Mouse (Mus musculus) cerebellum, postnatal 36 days (tissue): ENCODE measurements at regions not wholly inside any gene's neighbourhood (a gene's known extent, or its start where the extent isn't known, plus 50 kb on each side); places are given as distances from the start of the nearest gene placed in this dataset.
A peak's percentile ranks its signal among the peaks of the same experiment; 100 is the strongest.

ENCODE experiments used
- DNase-seq, 2 experiments: peaks; one replicate each; pipeline ENCODE4 v3.0.0; 2021 to 2022; ENCODE audit warnings: mixed read lengths in 2 of 2

- no peak for DNase-seq
Measured at GRCm38 (mm10) chr3:117520461-117520860, 54.2 kb upstream of the Plppr5 start.

DNA sequence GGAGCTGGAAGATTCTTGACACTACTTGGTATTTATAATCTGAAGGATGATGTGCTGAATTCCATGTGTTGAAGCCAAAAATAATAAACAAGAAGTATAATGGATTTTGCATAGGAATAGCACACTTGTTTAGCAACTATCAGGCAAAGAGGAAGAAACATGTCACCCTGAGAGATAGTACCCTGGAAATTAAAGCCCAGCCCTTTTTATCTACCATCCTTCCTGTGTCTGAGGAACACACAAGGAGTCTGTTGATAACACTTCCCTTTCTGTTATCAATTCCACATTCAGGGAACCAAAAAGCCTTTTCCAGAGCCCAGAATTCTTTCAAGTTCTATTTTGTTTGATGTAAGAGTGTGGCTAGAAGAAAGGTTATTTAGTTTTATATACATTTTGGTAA is 66.5 kb upstream of the Plppr5 start:
- DNase-seq, result no peak

- no peak for DNase-seq
Measured at GRCm38 (mm10) chr3:117506151-117506723, 68.4 kb upstream of the Plppr5 start.

DNA sequence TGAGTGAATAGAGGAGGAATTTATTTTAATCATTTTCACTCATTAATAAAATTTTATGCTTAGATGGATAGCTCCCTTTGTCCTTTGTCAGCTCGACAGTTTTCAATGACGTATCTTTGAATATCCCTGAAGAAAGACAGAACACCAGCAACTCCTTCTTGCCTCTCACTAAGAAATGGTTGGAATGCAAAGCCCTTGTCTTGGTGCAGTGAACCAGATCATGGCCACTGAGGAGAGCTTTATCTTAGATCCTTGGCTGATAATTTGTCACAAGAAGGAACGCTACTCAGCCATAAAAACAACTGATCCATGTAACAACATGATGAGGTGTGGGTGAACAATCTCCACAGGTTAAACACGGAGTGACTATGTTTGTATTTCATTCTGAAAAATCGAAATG is 73.5 kb upstream of the Plppr5 start:
- DNase-seq, result no peak

DNA sequence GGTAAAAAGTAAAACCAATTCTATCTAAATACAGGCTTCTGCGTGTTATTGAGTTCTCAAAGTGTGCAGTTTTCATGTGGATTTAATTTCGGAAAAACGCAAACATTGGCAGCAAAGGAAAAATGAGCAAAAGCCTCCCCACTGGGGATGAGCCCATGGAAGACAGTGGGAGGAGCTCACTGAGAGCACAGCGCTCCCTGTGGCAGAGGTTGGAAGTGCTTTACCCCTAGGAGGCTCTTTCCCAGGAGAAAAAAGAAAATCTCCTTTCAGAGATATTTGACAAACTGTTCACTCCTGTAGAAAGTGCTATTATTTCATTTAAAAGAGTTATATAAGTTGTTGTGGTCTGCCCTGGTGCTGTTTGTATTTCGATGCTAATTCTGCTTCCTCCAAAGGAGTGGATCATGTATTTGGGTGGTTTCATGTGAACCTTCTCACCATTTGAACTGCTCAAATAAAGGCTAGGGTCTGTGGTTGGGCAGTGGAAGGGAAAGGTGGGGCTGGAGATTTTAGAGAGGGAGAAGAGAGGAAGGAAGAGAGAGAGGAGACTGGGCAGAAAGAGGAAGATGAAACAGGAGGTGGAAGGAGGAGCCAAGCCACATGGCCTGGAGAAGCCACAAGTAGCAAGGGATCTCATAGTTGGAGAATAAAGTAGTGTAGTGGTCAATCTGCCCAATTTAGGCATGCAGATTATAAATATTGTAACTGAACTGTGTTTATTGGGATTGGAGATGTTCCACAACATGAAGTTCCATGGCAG is 76.3 kb upstream of the Plppr5 start:
- DNase-seq, result no peak

GRCm38 (mm10) chr3:117494118-117494517 is 80.5 kb upstream of the Plppr5 start:
- DNase-seq, result peak; percentile 16 to 24

- DNase-seq, result no peak
Measured at GRCm38 (mm10) chr3:117487281-117488027, 87.2 kb upstream of the Plppr5 start.

DNA sequence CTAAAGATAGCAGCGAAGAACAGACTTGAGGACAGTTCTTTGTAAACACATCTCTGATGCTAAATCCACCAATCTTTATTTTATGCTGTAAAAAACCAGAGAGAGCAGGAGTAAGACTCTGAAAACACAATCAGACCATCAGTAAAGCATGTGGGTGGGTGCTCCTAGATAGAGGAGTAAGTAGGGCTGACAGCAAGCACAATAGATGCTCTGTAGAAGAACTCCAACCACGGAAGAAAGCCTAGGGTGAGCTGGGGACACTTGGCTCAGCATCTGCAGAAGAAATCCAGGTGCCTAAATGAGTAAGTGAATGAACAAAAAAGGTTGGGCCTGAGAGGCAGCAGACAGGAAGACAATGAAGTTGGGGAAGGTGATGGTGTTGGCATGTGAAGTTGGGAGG is 88.3 kb upstream of the Plppr5 start:
- DNase-seq, result no peak

DNA sequence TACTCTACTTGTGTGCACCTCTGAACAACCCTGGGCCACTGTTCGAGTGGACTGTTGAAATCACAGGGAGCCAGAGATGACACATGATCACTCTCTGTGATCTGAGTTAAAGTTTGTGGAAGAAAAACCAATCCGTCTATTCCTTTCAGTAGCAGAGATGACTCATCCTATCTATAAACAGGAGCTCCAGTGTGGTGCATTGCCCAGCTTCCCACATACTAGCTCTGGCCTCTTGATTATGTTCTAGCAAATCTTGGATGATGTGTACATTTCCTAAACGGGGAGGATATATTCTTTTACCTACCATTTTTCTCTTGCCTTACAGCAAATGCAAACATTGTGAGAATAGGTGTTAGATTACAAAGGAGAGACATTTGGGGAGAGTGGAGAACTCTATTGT is 94.5 kb upstream of the Plppr5 start:
- DNase-seq, result no peak

DNA sequence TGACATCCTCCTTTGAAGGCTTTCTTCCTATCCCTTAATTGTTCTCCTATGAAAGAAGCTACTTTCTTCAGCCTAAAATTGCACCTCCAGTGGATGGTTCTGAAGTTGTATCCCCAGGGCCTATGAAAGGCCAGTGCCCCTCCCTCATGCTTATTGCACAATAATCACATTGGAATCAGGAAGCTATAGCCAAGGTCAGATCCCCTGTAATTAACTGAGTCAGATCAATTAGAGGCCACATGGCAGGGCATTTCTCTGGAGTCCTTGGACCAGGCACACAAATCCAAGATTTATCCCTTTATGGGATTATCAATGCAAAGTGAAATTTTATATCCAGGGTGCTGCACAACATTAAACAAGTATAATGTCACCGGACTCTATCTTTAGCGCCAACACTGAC is 98.8 kb upstream of the Plppr4 start:
- DNase-seq, result no peak

DNA sequence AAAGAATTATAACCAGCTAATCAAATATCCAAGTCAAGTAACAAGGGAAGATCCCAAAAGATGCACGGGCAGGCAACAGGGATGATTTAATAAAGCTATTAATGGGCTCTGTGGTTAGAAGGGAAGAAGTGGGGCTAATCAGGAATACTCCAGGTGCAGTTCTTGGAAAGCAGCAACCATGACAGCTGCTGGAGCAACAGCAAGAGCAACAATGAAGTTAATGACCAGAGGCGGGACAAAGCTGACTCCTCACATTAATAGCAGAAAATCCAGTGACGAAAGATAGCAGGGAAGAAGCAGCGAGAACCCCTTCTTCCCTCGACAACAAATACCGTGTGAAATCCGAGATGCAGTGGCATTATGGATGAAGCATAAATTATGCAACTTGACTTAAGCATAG is 89.9 kb upstream of the Plppr4 start:
- DNase-seq, result no peak

DNA sequence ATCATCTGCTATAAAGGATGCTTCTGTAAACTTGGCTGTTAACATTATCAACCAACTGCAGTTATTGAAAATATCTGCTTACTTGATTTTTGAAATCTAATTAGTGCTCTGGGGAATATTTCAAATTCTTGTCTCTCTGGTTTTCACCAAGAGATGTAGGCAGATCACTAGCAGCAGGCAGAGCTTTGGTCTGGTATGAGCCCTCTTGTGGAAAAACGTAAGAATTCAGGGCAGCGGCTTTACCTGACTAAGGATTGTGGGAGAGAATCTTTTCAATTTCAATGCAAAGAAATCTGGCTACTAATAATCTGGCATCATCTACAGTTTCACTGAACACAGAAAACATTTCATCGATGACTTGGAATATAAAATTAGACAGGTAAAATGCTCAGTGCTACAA is 81.2 kb upstream of the Plppr4 start:
- DNase-seq, result no peak

DNA sequence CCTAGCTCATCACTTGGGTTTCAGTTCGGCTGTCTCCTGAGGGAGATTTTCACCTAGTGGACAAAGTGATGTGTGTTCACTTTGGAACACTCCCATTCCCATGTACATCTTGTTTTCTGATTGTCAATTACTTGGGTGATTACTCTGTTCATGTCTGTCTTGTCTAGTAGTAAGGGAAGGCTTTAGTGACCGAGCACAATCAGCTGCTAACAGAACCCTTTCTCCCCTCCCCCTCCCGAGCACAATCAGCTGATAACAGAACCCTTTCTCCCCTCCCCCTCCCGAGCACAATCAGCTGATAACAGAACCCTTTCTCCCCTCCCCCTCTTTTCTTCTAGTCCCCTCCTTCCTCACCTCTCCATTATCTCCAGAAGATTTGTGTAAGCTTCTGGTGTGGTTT is 79.6 kb upstream of the Plppr4 start:
- no peak for DNase-seq

DNA sequence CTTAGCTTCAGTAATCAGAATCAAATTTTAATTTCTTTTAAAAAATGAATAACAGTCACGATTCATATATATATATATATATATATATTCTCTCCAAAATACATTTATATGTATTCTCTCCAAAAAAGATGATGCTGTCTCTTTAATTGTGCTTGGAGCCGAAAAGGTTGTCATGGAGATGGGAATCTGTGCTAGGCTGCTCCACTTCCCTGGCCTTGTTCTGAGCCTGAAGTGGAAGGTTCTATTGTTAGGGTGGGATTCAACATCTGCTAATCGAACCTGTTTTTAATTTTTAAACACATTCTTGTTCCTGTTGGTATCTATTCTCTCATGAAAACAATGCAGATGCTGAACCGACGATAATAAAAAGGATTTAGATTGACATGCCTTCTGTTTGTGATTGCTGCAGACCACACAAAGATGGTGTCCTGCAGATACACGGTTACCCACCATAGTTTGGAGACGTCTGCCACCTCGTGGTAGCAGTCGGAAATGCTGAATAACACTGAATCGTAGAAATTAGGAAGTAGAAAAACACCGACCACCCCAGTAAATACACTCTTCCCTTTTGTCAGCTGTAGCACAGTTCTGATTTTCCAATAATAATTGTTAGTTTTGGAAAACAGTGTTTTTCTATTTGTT is 77.9 kb upstream of the Plppr4 start:
- peak; percentile 70 to 80 for DNase-seq

- no peak for DNase-seq
Measured at GRCm38 (mm10) chr3:117424526-117424925, 63.9 kb upstream of the Plppr4 start.

- DNase-seq, result no peak
Measured at GRCm38 (mm10) chr3:117412896-117413747, 52.4 kb upstream of the Plppr4 start.
